Mouse (Mus musculus) cerebellum, adult 11 months (tissue): ENCODE results near the gene Rnf103.

Source experiments
- DNase-seq: peaks from one replicate; pipeline ENCODE4 v3.0.0; 2022

Gene Rnf103

GRCm38 (mm10) chr6:71492756-71493674 is 679 bp upstream of the Rnf103 start:
- DNase-seq: no peak

GRCm38 (mm10) chr6:71494341-71495020 is 787 bp downstream of the Rnf103 start:
- peak; percentile 63 for DNase-seq

GRCm38 (mm10) chr6:71500575-71500974 is 6.9 kb downstream of the Rnf103 start:
- no peak for DNase-seq

GRCm38 (mm10) chr6:71503001-71503400 is 9.3 kb downstream of the Rnf103 start:
- no peak for DNase-seq

- DNase-seq: no peak
Observed at GRCm38 (mm10) chr6:71503670-71504069, 10.0 kb downstream of the Rnf103 start.

- no peak for DNase-seq
Observed at GRCm38 (mm10) chr6:71504091-71504490, 10.4 kb downstream of the Rnf103 start.

GRCm38 (mm10) chr6:71505671-71506070 is 12.0 kb downstream of the Rnf103 start:
- DNase-seq: no peak

GRCm38 (mm10) chr6:71519476-71519875 is 25.8 kb downstream of the Rnf103 start:
- DNase-seq: no peak

- peak; percentile 89 for DNase-seq
Observed at GRCm38 (mm10) chr6:71525556-71525955, 31.9 kb downstream of the Rnf103 start.

- peak; percentile 59 for DNase-seq
Observed at GRCm38 (mm10) chr6:71527056-71527455, 33.4 kb downstream of the Rnf103 start.

GRCm38 (mm10) chr6:71527826-71528225 is 34.1 kb downstream of the Rnf103 start:
- no peak for DNase-seq

GRCm38 (mm10) chr6:71530176-71530575 is 36.5 kb downstream of the Rnf103 start:
- no peak for DNase-seq

GRCm38 (mm10) chr6:71537286-71537685 is 43.6 kb downstream of the Rnf103 start:
- no peak for DNase-seq

GRCm38 (mm10) chr6:71543686-71544499 is 50.2 kb downstream of the Rnf103 start, which contains the start of gene Chmp3:
Gene Chmp3, plus strand, starts transcription at chr6:71543797.
- peak; percentile 94 for DNase-seq

- no peak for DNase-seq
Observed at GRCm38 (mm10) chr6:71555507-71555951, 61.8 kb downstream of the Rnf103 start.

GRCm38 (mm10) chr6:71556826-71557225 is 63.1 kb downstream of the Rnf103 start:
- DNase-seq: no peak
